ENCODE assay signal across 23 mouse cellular contexts in genomic region chr1:144502241-144502640, GRCm38 (mm10).
DNase-seq lines count a peak whose midpoint lies in the region; ATAC-seq and TF ChIP-seq lines count a peak whose summit lies in the region.
"Had no signal": no experiment of that assay in that cellular context is flagged by ENCODE, and none has a peak within 500 bp of the region (broad histone marks: within the 10 kb centered on the region; RNA-seq: fewer than 3 reads in every experiment).

No protein-coding gene starts in this region.

- no peak for TF ChIP-seq POLR2A in brain, embryonic 14.5 days (IDR thresholded peaks at IDR 0.05; ENCODE audit: borderline replicate concordance, extremely low read depth, insufficient read depth, insufficient read length, poor library complexity, severe bottlenecking)

- DNase-seq in frontal cortex, postnatal 14 days (ENCODE audit: low spot score in 2 of 2) = no peak
- DNase-seq in right cerebral cortex, adult 18-20 months = peak; percentile 18
- no peak for DNase-seq in right cerebral cortex, postnatal 14 days
- peak; percentile 85 for DNase-seq in brain, embryonic 14.5 days (ENCODE audit: low read depth)
- no peak for DNase-seq in kidney, postnatal 10 days
- DNase-seq in cerebellum, adult 11-12 months = no peak
- DNase-seq in thymus, postnatal 4 days = no peak
- DNase-seq: cerebellum, adult 11 months; cerebellum, postnatal 14 days; embryo, embryonic 11 days; gastrocnemius, postnatal 10 days; heart, adult 11 months; heart, postnatal 36 days; kidney, postnatal 4 days; layer of hippocampus, adult 9-11 months; lung, adult 18-20 months; lung, postnatal 14 days; right cerebral cortex, postnatal 4 days; thymus, postnatal 14 days had no signal

- peak; percentile 93 for ATAC-seq in frontal cortex, adult (ENCODE audit: low TSS enrichment)
- ATAC-seq: CD4-positive, CD25-positive, alpha-beta regulatory T cell, adult 4 months; intestine, embryonic 15.5 days; midbrain, embryonic 16.5 days had no signal

- TF ChIP-seq CTCF in brain, embryonic 14.5 days (IDR thresholded peaks at IDR 0.05; ENCODE audit: borderline replicate concordance, extremely low read depth, insufficient read depth, insufficient read length) = no peak

Comparison
In these comparisons a context has a peak if more than half of its experiments do, and no peak if none do; other contexts are left out.
1. DNase-seq: peak in right cerebral cortex, adult 18-20 months (single experiment) and brain, embryonic 14.5 days (single experiment); none in frontal cortex, postnatal 14 days (0 of 2), right cerebral cortex, postnatal 14 days (single experiment), kidney, postnatal 10 days (single experiment), cerebellum, adult 11-12 months (single experiment) and thymus, postnatal 4 days (single experiment).